Mouse (Mus musculus) gonadal fat pad, adult 2 months (tissue): ENCODE measurements at regions not wholly inside any gene's neighbourhood (a gene's known extent, or its start where the extent isn't known, plus 50 kb on each side); places are given as distances from the start of the nearest gene placed in this dataset.
"Not testable (repeated sequence)": the region's sequence is repeated elsewhere in the genome, so short reads cannot be mapped to it uniquely, and the experiment has no call there.

ENCODE experiments used
- DNase-seq: peaks from one replicate; pipeline ENCODE4 v3.0.0-alpha.2; 2012; ENCODE audit warnings: low read depth

- DNase-seq: no peak
These were observed 153.3 kb upstream of the Unc93a2 start for GRCm38 (mm10) chr17:7538402-7539087.

DNA sequence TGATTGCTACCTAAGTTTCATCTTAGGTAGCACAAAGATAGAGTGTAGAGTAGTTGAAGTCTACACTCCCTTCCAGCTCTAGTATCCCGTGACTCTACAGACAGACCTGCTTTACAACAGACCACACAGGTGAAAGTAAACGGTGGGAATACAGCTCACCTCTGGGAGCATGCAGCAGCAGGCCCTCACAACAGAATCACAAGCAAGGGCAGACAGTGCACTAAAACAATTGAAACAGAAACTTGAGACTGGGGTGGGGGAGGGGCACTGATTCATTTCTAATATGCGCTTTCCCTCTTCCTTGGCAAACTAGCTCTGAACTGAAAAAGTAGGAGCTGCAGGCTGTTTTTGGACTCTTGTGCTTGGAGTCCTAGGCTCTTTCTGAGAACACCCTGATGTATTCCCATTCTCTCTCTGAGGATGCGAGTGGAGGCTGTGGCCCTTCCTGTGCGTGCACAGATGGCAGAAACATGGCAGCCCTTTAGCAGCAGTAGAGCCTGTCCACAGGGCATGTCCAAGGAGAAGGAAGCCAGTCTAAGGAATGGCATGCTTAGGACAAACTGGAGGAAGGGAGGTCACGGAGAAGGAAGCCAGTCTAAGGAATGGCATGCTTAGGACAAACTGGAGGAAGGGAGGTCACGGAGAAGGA, 152.5 kb upstream of the Unc93a2 start:
- no peak for DNase-seq

DNA sequence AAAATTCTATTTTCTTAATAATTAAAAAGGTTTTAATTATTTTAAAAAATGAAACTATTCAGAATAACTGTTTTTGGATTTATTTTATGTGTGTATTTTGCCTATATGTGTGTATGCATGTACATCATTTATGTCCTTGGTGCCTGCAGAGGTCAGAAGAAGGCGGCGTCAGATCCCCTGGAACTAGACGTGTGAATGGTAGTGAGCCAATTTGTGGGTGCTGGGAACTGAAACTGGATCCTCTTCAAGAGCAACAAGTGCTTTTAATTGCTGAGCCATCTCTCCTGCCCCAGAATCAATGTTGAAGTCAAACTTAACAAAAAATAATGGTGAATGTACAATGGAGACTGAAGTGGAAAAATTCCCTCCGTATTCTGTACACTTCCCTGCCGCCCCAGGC, 151.9 kb upstream of the Unc93a2 start:
- DNase-seq: no peak

- no peak for DNase-seq
These were observed 149.3 kb upstream of the Unc93a2 start for GRCm38 (mm10) chr17:7534386-7535059.

DNA sequence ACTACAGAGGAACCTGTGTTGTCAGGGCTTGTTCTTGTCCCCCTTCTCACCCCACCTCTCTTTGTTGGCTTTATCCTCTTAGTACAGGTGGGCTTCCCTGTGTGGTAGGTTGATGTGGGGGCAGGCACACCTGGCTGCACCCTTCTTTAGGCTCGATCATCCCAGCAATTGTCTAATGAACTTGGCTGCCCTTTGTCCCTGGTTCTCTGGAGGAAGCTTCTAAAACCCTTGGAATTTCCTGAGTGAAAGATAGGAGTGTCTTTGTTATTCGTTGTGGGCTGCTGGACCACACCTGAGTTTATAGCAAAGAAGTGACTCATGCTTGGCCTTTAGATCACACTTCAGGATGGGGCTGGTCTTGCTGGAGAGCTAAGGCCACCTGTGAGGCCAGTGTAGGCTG, 148.3 kb upstream of the Unc93a2 start:
- DNase-seq: no peak

DNA sequence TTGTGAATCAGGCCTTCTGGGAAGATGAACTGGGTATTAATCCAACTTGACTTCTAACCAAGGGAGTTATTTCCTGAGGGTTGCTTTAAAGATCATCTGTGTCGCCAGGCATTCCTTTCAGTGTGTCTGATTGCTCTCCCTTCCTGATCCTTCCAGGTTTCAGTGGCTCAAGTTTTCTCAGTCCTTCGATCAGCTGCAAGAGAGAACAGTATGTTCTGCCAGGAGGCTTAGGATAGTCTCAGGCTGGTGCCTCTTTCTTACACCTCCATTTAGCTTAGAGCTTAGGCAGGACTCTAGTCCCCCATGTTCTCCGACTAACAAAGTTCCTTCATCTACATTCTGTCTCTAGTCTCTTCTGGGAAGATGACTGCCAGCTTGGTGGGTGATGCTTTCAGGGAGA, 147.4 kb upstream of the Unc93a2 start:
- peak; percentile 45 for DNase-seq

GRCm38 (mm10) chr17:7529304-7529703, 144.0 kb upstream of the Unc93a2 start:
- DNase-seq: no peak

DNA sequence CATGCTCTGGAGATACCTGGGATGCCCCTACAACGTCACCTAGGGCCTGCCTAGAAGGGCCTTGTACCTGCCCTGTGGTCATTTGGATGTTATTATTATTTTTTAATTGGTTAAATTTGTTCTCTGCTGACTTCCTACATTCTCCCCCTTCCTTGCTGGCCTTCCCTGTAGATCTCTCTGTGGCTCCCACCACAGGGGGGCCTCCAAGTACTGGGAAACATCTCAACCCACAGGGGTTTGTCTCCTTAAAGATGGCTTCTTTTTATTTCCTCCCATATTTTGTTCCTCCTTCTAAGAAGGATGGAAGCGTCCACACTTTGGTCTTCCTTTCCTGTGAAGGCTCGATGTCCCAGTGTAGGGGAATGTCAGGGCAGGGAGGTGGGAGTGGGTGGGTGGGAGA, 142.4 kb upstream of the Unc93a2 start:
- no peak for DNase-seq

GRCm38 (mm10) chr17:7524497-7524896, 139.2 kb upstream of the Unc93a2 start:
- not testable (repeated sequence) for DNase-seq

DNA sequence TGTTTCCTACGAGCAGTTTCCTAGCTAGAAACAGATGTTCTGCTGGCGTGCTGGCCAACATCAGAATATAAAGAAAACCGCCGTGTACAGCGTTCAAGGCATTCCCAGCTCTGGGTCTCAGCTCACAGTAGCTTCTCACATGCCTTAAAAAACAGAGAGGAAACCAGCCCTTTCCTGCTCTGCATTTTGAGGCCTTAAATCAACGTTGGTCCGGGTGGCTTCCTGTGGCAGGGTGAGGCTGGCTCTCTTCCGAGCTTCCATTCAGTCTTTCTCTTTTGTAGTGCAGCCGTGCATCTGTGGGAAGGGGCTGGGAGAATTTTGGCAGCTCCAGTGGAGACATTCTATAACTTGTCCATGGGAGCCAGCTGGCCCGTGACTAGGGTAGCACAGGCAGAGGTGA, 135.9 kb upstream of the Unc93a2 start:
- no peak for DNase-seq
